Mouse (Mus musculus) frontal cortex, adult (tissue): ENCODE data around the gene Abt1.
A peak's percentile ranks its signal among the peaks of the same experiment; 100 is the strongest.

Experiments
- ATAC-seq: cut with Nextera tagmentation; 2 replicates; pipeline ENCODE4 v1.9.2; 2017; ENCODE audit warnings: mild to moderate bottlenecking, moderate library complexity, mixed read lengths; ENCODE audit not compliant: low TSS enrichment

Gene Abt1

DNA sequence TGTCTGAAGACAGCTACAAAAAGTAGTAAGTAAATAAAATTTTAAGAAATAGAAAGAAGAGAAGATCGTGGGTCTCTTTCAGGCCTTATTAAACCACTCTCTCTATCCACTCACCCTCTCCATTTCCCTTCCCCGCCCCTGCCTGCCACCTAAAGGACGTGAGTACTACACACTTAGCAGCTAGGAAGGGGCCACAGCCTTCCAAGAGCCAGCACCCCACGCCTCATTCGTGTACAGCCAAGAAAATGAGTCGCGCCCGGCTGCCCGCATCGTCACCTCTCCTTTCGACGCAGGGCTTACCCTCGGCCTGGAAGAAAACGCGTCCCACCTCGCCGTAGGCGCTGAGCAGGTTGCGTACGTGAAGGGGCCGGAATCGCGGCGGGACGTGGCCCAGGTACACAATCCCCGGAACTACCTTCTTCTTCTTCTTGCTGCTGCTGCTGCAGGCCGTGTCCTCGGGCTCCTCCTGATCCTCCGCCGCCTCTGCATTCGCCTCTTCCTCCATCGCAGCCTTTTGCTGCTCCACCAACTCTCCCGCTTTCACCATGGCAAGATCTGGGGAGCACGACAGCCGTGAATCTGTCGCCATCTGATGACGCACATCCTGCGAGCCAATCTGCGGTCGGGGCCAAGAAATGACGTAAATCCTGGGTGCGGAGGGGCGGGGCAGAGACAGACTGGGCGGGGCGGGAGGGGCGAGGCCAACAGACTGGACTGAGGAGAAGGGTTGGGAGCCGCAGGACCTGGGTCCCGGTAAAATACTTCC, at the start of gene Abt1:
TSS of gene Abt1 (minus strand) at position 581 of the 766 bp plus-strand sequence.
- ATAC-seq, result peak; percentile 62

- no peak for ATAC-seq
These were observed 43.2 kb upstream of the Abt1 start for GRCm38 (mm10) chr13:23466911-23467310.

- ATAC-seq, result no peak
These were observed 42.6 kb upstream of the Abt1 start for GRCm38 (mm10) chr13:23466306-23466705.

GRCm38 (mm10) chr13:23465600-23466109, 42.0 kb upstream of the Abt1 start, which contains the start of gene Btn1a1:
Gene Btn1a1, minus strand, starts transcription at chr13:23465901.
- ATAC-seq, result no peak

DNA sequence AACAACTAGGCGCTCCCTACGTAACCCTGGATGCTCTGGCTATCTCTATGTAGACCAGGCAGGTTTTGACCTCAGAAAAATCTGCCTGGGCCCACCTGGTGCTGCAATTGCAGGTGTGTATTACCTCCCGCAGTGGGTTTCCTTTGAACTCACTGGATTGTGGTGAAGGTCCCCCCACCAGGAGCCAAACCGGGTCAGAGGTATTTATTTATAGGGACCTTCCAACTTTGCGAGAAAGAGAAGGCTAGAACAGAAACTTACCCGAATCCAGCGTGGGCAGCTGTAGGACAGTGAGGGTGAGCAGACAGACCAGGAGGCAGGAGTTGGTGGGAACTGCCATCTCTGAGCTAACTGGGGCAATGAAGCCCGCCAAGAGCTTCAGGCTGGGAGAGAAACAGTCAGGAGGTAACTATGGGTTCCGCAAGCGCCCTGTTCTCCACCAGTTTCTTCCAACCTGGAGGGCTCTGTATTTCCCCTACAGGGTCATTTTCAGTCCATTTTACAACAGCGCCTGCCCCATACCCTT, 41.2 kb upstream of the Abt1 start:
- ATAC-seq, result peak; percentile 64

DNA sequence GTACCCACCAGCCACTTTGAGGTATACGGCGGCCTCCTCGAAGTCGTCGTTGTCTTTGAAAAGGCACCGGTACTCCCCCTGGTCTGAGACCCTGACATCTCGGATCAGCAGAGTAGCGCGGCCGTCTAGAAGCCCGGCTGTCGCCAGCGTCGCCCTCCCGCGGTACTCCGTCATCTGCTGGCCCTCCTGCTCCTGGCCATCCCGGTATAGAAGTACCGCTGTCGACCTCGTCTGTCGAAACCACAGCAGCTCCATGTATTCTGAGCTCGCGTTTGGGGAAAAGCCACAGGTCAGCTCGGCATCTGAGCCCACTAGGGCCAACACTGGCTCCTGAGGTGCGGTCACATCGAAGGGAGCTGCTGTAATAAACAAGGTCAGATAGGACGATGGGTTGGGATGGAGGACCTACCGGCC, 40.6 kb upstream of the Abt1 start:
- ATAC-seq, result peak; percentile 56

DNA sequence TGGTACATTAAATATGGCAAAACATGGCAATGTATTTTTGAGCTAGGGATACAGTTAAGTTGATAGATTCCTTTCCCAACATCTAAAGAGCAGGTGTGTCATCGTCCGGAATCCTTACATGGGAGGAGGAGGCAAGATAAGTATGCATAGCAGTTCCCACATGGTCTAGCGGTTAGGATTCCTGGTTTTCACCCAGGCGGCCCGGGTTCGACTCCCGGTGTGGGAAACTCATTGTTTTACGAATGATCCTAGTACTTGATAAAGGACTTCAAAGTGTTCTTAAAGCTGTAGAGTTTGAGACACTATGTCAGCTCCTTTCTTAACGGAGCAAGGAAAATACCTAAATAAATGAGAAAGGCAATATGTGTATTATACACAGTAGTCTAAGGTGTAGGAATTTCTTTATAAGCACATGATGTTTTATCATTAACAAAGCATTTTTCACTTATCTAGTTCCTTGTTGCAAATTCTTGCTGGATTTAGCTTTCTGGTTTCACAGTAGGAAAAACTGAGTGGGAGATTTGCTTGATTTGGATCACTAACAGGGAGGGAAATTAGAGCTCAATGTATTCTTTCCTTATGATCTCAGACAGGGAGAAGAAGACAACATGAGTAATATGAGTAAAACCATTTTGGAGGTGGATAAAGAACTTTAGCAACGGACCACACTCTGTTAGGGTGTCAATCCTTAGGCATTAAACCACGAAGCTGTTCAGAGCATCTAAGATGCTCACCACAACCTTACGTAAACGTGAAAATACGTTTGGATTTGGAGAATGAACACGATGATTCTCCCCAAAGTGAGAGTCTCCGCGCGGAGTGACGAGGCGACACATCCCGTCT, 39.9 kb upstream of the Abt1 start:
- peak; percentile 60 for ATAC-seq

DNA sequence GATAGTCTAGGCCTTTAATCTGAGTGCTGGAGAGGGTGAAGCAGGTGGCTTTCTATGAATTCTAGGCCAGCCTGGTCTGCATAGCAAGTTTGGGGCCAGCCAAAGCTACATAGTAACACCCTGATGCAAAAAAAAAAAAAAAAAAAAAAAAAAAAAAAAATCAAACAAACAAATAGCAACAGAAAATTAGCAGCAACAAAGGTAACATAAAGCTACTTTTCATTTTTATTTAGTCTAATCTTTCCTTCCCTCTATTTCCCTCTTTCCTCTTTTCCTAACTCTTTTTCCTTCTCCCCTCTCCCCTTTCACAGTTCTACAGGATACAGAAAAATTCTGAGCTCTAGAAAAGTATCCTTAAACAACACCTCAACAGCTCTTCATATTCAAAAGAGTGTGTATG, 39.0 kb upstream of the Abt1 start:
- no peak for ATAC-seq

DNA sequence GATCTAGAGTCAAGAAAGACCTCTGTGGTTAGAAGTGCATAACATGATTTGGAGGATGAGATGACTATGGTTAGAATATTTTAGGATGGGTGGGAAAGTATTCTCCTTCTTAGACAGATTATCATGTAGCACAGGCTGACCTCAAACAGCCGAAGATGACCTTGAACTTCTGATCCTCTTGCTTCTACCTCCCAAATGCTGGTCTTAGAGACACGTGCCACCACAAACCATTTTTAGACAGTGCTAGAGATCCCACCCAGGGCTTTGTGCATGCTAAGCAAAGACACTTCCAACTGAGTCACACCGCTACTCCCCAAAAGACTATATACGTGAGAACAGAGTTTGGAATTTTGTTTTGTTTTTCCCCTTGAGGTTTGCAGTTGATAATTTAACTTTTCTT, 38.4 kb upstream of the Abt1 start:
- no peak for ATAC-seq

- no peak for ATAC-seq
These were observed 35.7 kb upstream of the Abt1 start for GRCm38 (mm10) chr13:23459264-23459846.

- ATAC-seq, result 0 out of 2 replicates have a peak, but pooled peaks have one; percentile 18
These were observed 30.3 kb upstream of the Abt1 start for GRCm38 (mm10) chr13:23453926-23454325.

DNA sequence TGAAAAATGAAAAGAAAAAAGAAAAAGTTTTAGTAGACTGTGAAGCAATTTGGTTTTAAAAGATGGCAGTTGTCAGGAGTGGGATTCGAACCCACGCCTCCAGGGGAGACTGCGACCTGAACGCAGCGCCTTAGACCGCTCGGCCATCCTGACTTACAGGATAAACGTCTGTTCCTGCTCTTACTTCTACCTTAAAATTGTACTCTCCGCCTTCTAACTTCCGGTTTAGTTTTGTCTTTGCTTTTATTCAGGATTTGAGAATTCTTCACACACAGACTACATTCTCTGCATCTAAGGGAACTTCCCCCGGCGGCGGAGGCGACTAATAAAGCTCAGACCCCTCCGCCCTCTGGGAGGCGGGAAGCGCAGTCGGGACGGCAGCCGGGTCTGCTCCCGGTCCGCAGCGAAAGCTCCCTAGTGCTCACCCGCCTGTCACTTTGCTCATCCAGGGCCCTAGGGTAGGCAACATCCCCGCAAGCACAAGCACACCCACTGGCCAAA, 29.7 kb upstream of the Abt1 start:
- ATAC-seq, result peak; percentile 80

DNA sequence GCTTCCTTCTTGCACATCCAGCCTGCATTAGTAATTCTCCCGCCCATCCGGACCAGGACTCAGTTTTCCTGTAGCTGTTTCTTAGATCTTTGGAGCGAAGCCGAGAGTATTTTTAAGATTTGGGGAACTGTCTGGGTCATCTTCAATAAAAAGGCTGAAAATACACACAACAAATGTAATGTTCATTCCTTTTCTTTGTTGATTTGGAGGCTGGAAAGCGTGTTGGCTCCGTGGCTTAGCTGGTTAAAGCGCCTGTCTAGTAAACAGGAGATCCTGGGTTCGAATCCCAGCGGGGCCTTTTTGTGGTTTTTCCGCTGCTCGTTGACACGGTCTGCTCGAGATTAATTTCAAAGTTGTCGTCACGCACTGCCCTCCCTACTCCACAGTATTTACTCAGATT, 26.7 kb upstream of the Abt1 start:
- peak; percentile 1; the same call in 1 of the 2 replicates for ATAC-seq

DNA sequence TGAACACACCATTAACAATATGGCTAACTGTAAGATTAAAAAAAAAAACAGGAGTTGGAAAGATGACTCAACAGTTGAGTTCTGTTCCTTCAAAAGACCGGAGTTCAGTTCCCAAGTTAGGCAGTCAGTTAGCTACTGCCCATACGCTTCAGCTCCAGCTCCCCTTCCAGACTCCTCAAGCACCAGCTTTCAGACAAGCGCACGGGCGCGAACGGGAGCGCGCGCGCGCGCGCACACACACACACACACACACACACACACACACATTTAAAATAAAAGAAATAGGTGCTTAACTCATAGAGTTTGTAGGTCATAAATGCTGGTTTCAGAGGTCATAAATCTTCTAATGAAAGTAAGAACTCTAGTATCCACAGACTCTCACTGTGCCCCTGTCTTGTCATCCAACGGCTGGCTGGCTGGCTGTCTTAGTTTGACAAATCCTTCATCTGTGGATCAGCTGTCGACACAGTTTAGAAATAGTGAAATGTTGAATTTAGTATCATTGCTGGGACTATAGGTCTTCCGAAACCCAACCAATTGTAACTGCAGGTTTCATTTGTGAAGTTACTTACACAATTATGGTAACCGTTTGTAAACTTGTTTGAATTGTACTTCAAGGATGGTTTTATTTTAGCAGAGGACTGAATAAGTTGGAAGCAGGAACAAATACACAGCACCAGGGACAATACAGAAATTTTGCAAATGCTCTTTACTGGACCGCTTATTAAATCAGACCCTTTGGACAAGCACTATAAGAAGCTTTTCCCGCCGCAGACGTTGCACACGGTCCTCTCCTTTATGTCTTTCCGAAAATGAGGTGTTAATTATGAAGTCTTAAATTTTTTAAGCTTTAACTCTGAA, 25.8 kb upstream of the Abt1 start:
- peak; percentile 31 for ATAC-seq

DNA sequence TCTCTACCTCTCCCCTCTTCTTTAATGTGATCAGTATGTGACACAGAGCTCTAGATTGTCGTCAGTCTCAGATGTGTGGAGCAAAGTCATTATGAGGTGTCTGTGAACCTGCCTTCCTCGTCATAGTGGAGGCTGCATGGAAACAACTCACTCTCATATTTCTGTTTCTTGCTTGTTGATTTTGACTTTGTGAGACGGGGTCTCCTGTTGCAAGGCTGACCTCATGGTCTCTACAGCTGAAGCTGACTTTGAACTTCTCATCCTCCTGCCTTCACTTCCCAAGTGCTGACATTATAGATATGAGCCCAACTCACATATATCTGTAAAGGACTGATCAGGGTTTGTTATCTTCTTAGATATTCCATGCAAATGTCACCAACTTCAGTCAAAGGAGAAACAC, 25.1 kb upstream of the Abt1 start:
- ATAC-seq, result no peak

- ATAC-seq, result peak; percentile 25; the same call in 1 of the 2 replicates
These were observed 22.9 kb upstream of the Abt1 start for GRCm38 (mm10) chr13:23446498-23446952.

- peak; percentile 85 for ATAC-seq
These were observed 22.1 kb upstream of the Abt1 start for GRCm38 (mm10) chr13:23445561-23446320.

DNA sequence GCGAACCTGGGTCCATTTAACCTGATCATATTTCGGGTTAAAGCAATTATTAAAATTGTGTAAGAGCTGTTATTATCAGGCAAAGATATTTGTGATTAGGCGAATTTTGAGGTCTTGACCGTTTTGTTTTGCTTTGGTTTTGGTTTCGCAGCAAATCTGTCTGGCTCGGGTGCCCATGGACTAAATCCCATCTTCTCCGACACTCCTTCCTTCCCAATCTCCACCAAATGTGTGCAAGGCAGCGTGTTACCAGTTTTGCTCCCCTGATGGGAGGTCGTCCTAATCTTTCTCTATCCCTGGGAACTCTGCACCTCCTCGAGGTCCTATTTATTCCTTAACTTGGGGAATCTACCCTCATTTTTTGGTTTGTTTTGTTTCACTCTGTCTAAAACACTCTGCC, 21.5 kb upstream of the Abt1 start:
- peak; percentile 13; the same call in 1 of the 2 replicates for ATAC-seq

GRCm38 (mm10) chr13:23444451-23444850, 20.8 kb upstream of the Abt1 start:
- no peak for ATAC-seq

DNA sequence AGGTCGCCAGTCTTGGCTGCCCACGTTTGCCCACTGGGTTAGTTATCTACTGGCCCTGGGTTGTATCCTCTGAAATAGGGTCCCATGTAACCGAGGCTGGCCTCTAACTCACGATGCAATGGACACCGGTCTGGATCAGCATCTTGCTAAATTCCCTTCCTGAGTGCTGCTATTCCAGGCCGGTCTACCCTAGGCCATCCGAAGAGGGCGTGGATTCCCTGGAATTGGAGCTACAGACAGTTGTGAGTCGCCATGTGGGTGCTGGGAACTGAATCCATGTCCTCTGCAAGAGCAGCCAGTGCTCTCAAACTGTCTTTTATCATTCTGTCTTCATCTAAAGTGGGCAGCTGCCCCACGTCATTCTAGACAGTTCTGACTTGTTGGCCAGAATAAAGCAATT, 16.2 kb upstream of the Abt1 start:
- no peak for ATAC-seq
